14 mouse cellular contexts compared by ENCODE assay signal in the genomic region with DNA sequence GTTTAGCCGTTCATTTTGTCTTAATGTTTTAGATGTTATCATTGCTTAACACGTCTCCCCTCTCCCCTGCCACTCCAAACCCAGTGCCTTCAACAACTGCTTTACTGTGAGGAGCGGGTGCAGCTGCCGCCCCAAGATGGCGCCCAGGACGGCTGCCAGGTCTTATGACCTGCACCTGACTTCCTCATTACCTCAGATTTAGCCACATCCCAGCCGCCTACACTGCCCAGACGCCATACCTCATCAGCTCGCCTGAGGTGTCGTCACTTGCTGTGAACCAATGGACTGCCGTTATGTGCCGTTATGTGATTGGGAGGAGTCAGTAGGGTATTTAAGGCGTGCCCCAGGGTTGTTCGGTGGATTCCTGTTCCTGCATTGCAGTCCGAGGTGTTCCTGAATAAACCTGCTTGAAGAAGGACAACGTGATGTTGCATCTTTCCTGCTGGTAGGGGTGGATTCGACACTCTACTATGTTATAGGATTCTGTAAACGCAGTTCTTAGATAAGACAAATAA.
"Had no signal": no experiment of that assay in that cellular context is flagged by ENCODE, and none has a peak within 500 bp of the region (broad histone marks: within the 10 kb centered on the region; RNA-seq: fewer than 3 reads in every experiment).

No protein-coding gene starts in this region.

- H3K4me1 ChIP-seq: midbrain, embryonic 10.5 days; midbrain, embryonic 12.5 days; neural tube, embryonic 12.5 days; stomach, embryonic 15.5 days had no signal

- H3K4me2 ChIP-seq: lung, embryonic 14.5 days; midbrain, embryonic 12.5 days; neural tube, embryonic 12.5 days; stomach, embryonic 15.5 days had no signal

- H3K9me3 ChIP-seq: midbrain, embryonic 10.5 days; midbrain, embryonic 12.5 days; neural tube, embryonic 12.5 days; stomach, embryonic 15.5 days had no signal

- H3K4me3 ChIP-seq: midbrain, embryonic 10.5 days; midbrain, embryonic 12.5 days; neural tube, embryonic 12.5 days; stomach, embryonic 15.5 days had no signal

- H3K27me3 ChIP-seq: midbrain, embryonic 12.5 days; neural tube, embryonic 12.5 days; stomach, embryonic 15.5 days had no signal

- H3K27ac ChIP-seq: midbrain, embryonic 10.5 days; midbrain, embryonic 12.5 days; neural tube, embryonic 12.5 days; stomach, embryonic 15.5 days; stomach, postnatal 0 days had no signal

- H3K36me3 ChIP-seq: midbrain, embryonic 10.5 days; midbrain, embryonic 12.5 days; neural tube, embryonic 12.5 days; stomach, embryonic 15.5 days had no signal

- DNase-seq: lung, adult 18-20 months; lung, embryonic 14.5 days; lung, postnatal 10 days; lung, postnatal 4 days; midbrain, embryonic 14.5 days; right cerebral cortex, postnatal 14 days; thymus, adult 18-20 months; thymus, postnatal 14 days; thymus, postnatal 36 days had no signal

- H3K9ac ChIP-seq: lung, embryonic 14.5 days; midbrain, embryonic 12.5 days; neural tube, embryonic 12.5 days; stomach, embryonic 15.5 days had no signal
